Mouse (Mus musculus) heart, postnatal 0 days (tissue): ENCODE measurements around the gene Ocrl.

ENCODE experiments used
- CTCF ChIP-seq: IDR thresholded peaks from 2 replicates; pipeline ENCODE4 v1.5.1; 2016; ENCODE audit warnings: antibody characterized with exemption, control low read depth, low read depth
- EP300 ChIP-seq: IDR thresholded peaks from 2 replicates; pipeline ENCODE4 v1.6.1; 2016; ENCODE audit warnings: antibody characterized with exemption, low read depth

GRCm38 (mm10) chrX:47937740-47938139 is 25.6 kb downstream of the Ocrl start:
- TF ChIP-seq CTCF, result no peak
- TF ChIP-seq EP300, result no peak
